In the genomic region with DNA sequence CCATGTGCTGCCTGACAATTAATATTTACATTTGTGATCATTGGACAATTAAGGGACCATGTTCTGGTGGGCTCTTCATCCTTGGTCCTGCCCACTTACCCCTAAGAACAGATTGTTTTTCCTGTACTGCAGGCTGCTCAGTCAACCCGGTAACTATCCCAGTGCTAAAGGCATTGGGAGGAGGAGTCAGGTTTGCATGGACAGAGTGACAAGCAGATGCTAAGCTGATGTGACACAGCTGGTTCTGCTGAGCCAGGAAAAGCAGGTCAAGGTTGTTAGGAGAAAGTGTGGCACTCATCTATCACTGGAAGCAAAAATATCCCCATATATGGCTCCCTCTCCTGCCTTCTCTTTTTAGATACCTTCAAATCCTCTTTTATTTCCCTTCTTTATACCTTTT, we compare ENCODE assay signal across 26 mouse cellular contexts.
A peak's percentile ranks its signal among the peaks of the same experiment; 100 is the strongest.
DNase-seq lines count a peak whose midpoint lies in the region; ATAC-seq and TF ChIP-seq lines count a peak whose summit lies in the region.
"Had no signal": no experiment of that assay in that cellular context is flagged by ENCODE, and none has a peak within 500 bp of the region (broad histone marks: within the 10 kb centered on the region; RNA-seq: fewer than 3 reads in every experiment).

No protein-coding gene starts in this region.

- H3K9ac ChIP-seq in kidney, embryonic 15.5 days, result no peak overlapping the region
- H3K9ac ChIP-seq in kidney, postnatal 0 days (ENCODE audit: low read depth, low read length), result no peak overlapping the region
- H3K9ac ChIP-seq: embryonic facial prominence, embryonic 12.5 days; forebrain, embryonic 13.5 days; forebrain, embryonic 15.5 days; forebrain, postnatal 0 days had no signal

- WGBS in kidney, embryonic 15.5 days, result 24% methylated on average over 1 of the region's 1 CpGs
- WGBS in kidney, postnatal 0 days, result 14% methylated on average over 1 of the region's 1 CpGs

- peak; percentile 80; the same call in 1 of the 2 replicates for ATAC-seq in kidney, embryonic 15.5 days (replicated peaks; ENCODE audit: low FRiP score)
- ATAC-seq in kidney, postnatal 0 days (replicated peaks; ENCODE audit: low FRiP score, low read depth), result no peak
- ATAC-seq: activated CD4-positive, CD25-positive, alpha-beta regulatory T cell, adult 4 months; CD4-positive, CD25-positive, alpha-beta regulatory T cell, adult 4 months; forebrain, embryonic 13.5 days; forebrain, embryonic 15.5 days; forebrain, postnatal 0 days; Patski had no signal

- TF ChIP-seq CTCF in kidney, postnatal 0 days (IDR thresholded peaks at IDR 0.05; ENCODE audit: low read depth), result no peak

- no peaks in the 10 kb centered on the region for H3K27me3 ChIP-seq in kidney, embryonic 15.5 days
- no peaks in the 10 kb centered on the region for H3K27me3 ChIP-seq in kidney, postnatal 0 days (ENCODE audit: insufficient read depth, low read length)
- H3K27me3 ChIP-seq: CH12.LX; embryonic facial prominence, embryonic 12.5 days; forebrain, embryonic 13.5 days; forebrain, embryonic 15.5 days; Patski had no signal

- no peak overlapping the region for H3K4me3 ChIP-seq in kidney, embryonic 15.5 days (replicated peaks)
- H3K4me3 ChIP-seq in kidney, postnatal 0 days (replicated peaks; ENCODE audit: low read depth, low read length), result no peak overlapping the region
- H3K4me3 ChIP-seq: embryonic facial prominence, embryonic 10.5 days; embryonic facial prominence, embryonic 12.5 days; forebrain, embryonic 13.5 days; forebrain, embryonic 15.5 days had no signal

- H3K36me3 ChIP-seq in kidney, embryonic 15.5 days, result no peaks in the 10 kb centered on the region
- H3K36me3 ChIP-seq in kidney, postnatal 0 days (ENCODE audit: insufficient read depth, low read length), result no peaks in the 10 kb centered on the region
- H3K36me3 ChIP-seq: embryonic facial prominence, embryonic 10.5 days; embryonic facial prominence, embryonic 12.5 days; forebrain, embryonic 15.5 days; G1E had no signal

- DNase-seq in adrenal gland, adult 2 months, result peak; percentile 14
- DNase-seq in adrenal gland, postnatal 36 days, result no peak
- no peak for DNase-seq in kidney, adult 11 months
- DNase-seq in kidney, postnatal 0 days (ENCODE audit: low spot score), result peak; percentile 3
- DNase-seq in kidney, adult 18-20 months, result no peak
- peak; percentile 63 for DNase-seq in retina, postnatal 1 day
- DNase-seq in cerebellum, postnatal 36 days, result no peak
- DNase-seq: adrenal gland, postnatal 10 days; adrenal gland, postnatal 25 days; B cell, adult 2 months; cerebellum, adult 11 months; cerebellum, adult 18-20 months; cerebellum, adult 8-10 months; cerebellum, adult 9-11 months; cerebellum, postnatal 14 days; forebrain, postnatal 0 days had no signal

- H3K4me1 ChIP-seq in kidney, embryonic 15.5 days, result no peaks in the 10 kb centered on the region
- no peaks in the 10 kb centered on the region for H3K4me1 ChIP-seq in kidney, postnatal 0 days (replicated peaks; ENCODE audit: insufficient read depth, low read length)
- H3K4me1 ChIP-seq: embryonic facial prominence, embryonic 10.5 days; embryonic facial prominence, embryonic 12.5 days; forebrain, embryonic 13.5 days; forebrain, embryonic 15.5 days had no signal

- H3K9me3 ChIP-seq in kidney, embryonic 15.5 days (replicated peaks), result no peaks in the 10 kb centered on the region
- no peaks in the 10 kb centered on the region for H3K9me3 ChIP-seq in kidney, postnatal 0 days (replicated peaks; ENCODE audit: low read length)
- H3K9me3 ChIP-seq: embryonic facial prominence, embryonic 10.5 days; embryonic facial prominence, embryonic 12.5 days; forebrain, embryonic 13.5 days; forebrain, embryonic 15.5 days had no signal

- H3K27ac ChIP-seq in kidney, embryonic 15.5 days, result no peak overlapping the region
- H3K27ac ChIP-seq in kidney, postnatal 0 days, result no peak overlapping the region
- H3K27ac ChIP-seq: embryonic facial prominence, embryonic 10.5 days; embryonic facial prominence, embryonic 12.5 days; forebrain, embryonic 13.5 days; forebrain, embryonic 15.5 days had no signal

- H3K4me2 ChIP-seq in kidney, embryonic 15.5 days, result no peak overlapping the region
- H3K4me2 ChIP-seq in kidney, postnatal 0 days (ENCODE audit: low read length), result no peak overlapping the region
- H3K4me2 ChIP-seq: embryonic facial prominence, embryonic 12.5 days; forebrain, embryonic 13.5 days; forebrain, embryonic 15.5 days had no signal

Comparison
In these comparisons a context has a peak if more than half of its experiments do, and no peak if none do; other contexts are left out.
1. DNase-seq: peak in adrenal gland, adult 2 months (single experiment), kidney, postnatal 0 days (single experiment) and retina, postnatal 1 day (single experiment); none in adrenal gland, postnatal 36 days (0 of 2), kidney, adult 11 months (single experiment), kidney, adult 18-20 months (single experiment) and cerebellum, postnatal 36 days (0 of 2).